Mouse (Mus musculus) layer of hippocampus, adult 2 months (tissue): ENCODE data around the gene Tomm70a. TPM values are rescaled to one million over a fixed set of nuclear protein-coding genes. Genes with fewer than 3 reads are reported as not detected.
A peak's percentile ranks its signal among the peaks of the same experiment; 100 is the strongest.
"Not testable (repeated sequence)": the region's sequence is repeated elsewhere in the genome, so short reads cannot be mapped to it uniquely, and the experiment has no call there.

Experiments used
- DNase-seq, 2 experiments: peaks; one replicate each; pipeline ENCODE4 v3.0.0; 2022; ENCODE audit warnings: low spot score in 2 of 2
- H3K27ac ChIP-seq: fragments of 200-600 bp; 2 replicates; pipeline ENCODE4 v1.8.1; 2022
- H3K4me3 ChIP-seq: fragments of 200-600 bp; 2 replicates; pipeline ENCODE4 v1.8.1; 2022; ENCODE audit warnings: mild to moderate bottlenecking
- CTCF ChIP-seq: fragments of 200-600 bp; conservative IDR thresholded peaks from 2 replicates; pipeline ENCODE4 v1.8.1; 2022; ENCODE audit warnings: antibody characterized with exemption, mild to moderate bottlenecking, moderate library complexity
- total RNA-seq, 2 experiments: library from RNA; stranded (reverse); gene quantifications; 2 replicates each; pipeline ENCODE4 v1.2.3; 2021

Gene Tomm70a
- total RNA-seq, 2 experiments from 2014 or later = 93.9 to 98.1 TPM

DNA sequence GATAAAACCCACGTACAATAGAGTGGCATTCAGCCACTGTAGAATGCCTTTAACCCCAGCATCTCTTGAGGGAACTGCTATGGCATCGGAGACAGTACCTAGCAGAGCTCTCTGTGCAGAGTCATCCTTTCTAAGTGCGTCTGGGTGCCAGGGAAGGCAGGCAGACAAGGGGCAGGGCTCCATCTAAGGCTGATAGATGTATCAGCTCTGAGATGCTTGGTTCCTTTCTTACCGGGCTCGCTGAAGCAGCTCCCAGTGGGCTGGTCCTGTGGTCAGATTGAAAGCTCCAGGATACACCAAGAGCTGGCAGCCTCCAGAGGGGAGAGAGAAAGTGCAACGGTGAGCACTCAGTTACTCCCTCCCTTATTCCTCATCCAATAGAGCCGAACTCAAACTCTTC, 38.3 kb downstream of the Tomm70a start:
- H3K4me3 ChIP-seq = no peak overlapping the region
- no peak for TF ChIP-seq CTCF
- no peak for DNase-seq

DNA sequence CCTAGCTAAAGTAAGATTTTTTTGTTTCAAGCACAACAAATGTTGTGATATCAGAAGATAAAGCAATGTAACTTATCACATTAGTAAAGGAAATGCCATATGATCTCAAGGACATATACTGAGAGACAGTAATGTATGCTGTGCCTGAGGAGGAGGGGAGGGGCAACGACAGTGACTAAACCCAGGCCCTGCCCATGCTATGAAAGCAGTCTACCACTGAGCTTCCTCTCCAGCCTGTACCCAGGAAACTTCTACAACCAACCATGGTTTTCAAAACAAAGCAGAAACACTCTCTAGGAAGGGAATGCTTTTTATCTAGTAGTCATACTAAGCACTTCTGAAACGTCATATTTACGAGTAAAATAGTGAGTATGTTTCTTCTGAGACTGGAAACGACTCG, 41.3 kb downstream of the Tomm70a start:
- Histone ChIP-seq H3K4me3 (no peak overlapping the region), H3K27ac (no peak overlapping the region)
- no peak for DNase-seq
- no peak for TF ChIP-seq CTCF

More for the DNA sequence above, 38.3 kb downstream of the Tomm70a start:
- no peak overlapping the region for H3K27ac ChIP-seq

DNA sequence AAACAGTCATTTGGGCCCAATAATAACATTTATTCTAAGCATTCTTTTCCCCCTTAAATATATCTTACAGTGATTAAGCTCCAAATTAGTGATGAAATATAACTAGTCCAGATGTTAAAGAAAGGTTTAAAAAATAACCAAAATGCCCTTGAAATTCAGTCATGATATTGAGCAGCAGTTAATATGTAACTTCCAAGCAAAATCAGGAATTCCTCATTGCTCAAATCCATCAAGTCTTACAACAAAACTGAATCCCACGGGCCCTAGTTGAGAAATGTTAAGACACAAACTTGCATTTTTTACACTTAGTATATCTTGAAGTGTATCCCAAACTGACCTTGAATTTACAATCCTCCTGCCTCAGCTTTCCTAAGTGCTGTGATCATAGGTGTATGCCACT, 42.2 kb downstream of the Tomm70a start:
- no peak overlapping the region for H3K27ac ChIP-seq
- DNase-seq = no peak
- H3K4me3 ChIP-seq = no peak overlapping the region
- no peak for TF ChIP-seq CTCF

DNA sequence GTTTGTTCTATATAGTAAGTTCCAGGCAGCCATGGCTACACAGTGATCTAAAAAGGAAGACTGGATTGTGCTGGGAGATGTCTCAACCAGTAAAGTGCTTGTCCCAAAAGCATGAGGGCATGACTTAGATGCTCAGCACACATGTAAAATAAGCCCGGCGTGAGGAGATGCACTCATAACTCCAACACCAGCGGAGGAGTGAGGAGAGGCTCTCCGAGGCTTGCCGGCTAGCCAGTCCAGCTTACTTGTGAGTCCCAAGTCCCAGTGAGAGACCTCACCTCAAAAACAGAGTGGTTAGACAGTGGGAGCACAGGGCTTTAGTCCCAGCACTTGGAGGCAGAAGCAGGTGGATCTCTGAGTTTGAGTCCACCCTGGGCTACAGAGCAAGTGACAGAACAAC, 43.7 kb downstream of the Tomm70a start:
- Histone ChIP-seq H3K27ac (no peak overlapping the region), H3K4me3 (no peak overlapping the region)
- TF ChIP-seq CTCF = no peak
- no peak for DNase-seq

DNA sequence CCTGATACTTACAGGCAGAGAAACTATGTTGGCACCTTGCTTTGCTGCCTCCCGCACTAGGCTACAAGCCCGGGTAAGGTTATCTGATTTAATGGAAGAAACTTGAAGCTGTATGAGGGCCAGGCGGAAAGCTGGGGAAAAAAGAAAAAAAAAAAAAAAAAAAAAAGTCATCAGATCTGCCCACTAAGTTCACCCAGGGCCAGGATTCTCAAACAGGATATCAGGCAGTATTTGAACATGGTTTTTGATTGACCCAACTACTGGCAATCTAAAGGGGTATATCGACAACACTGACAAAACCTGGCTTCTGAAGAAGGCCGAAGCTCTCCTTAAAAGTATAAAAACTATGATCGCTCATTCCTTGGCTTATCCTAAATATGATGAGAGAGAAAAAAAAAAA, 44.6 kb downstream of the Tomm70a start:
- Histone ChIP-seq H3K27ac (no peak overlapping the region), H3K4me3 (no peak overlapping the region; the same call in 1 of the 2 replicates)
- DNase-seq = no peak
- TF ChIP-seq CTCF = no peak

DNA sequence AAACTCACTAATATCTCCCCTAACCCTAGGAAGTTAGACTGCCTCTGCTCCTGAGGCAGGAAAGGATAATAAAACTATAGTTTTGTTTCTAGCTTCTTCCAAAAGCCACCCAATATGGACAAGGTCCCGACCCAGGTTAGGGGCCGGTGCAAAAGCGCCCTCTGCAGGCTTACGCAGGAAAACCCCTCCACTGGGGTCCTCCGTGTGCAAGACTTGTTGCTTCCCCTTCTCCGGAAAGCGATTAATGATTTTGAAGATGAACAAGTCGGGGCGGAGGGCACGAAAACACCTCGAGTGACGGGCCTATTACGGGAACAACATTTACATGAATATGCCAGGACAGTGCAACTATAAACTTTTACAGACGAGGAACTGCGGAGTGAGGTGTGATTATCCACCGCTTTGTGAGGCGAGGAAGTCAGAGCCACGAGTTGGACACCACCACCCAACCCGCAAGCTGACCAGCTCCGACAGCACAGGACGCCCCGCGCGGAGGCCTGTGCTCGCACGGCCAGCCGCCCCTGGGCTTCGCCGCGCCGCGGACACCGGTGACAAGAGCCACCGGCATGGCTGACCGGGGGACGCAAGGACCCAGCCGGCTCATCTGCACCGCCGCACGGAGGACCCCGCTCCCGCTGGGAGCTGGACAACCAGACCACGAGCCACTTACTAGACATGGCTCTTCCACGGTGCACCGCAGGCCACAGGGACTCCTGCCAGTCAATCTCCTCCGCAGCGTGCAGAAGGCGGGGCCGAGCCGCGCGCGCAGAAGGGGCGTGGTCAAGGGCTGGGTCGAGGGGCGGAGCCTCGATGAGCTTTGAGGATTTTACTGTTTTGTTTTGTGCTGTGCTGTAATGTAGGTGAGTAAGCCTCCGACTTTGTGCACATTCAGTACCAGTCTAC, 45.4 kb downstream of the Tomm70a start, which contains the start of gene Nit2:
Gene Nit2, minus strand, starts transcription at position 731 of the 903 bp plus-strand sequence.
- H3K27ac ChIP-seq = peak within 1 kb of the TSS; percentile 89
- peak; percentile 92 for TF ChIP-seq CTCF
- H3K4me3 ChIP-seq = peak within 1 kb of the TSS; percentile 85
- peak; percentile 94 for DNase-seq

DNA sequence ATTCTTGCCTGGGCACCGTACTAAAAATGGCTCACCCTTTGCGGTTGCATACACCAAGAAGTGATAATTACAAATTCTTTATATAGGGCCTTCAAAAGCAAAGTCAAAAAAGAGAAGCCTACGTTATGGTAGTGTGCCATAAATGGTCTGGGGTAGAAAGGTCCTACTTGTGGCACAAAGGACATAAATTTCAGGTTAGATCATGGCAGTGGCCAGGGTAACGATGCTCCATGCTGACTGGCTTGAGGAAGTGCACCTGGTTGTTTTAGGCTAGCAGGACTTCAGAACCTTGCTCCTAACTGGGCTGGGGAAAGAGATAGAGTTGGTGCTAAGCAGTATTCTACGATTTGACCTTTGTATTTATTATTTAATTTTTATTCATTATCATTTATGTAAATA, 46.0 kb downstream of the Tomm70a start:
- peak in 1 of 2 experiments; percentile 24 for DNase-seq
- Histone ChIP-seq H3K27ac (peak overlapping the region; percentile 89), H3K4me3 (peak overlapping the region; percentile 85)
- no peak for TF ChIP-seq CTCF

DNA sequence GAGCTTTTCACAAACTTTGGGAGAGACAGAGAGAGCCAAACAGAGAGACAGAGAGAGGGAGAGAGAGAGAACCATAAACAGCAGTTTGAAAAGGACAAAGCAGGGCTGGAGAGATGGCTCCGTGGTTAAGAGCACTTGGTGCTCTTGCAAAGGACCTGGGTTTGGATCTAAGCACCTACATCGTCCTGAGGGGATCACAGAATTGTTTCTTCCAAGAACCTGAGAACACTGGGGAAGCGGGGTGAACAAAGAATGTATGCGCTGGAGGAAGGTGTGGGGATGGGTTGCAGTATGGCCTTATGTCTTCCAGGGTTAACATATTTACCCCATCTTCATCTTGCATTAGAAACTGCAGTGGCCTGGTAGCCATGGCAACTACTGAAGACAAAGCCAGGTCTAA, 46.7 kb downstream of the Tomm70a start:
- Histone ChIP-seq H3K27ac (0 out of 2 replicates have a peak overlapping the region, but pooled peaks have one; percentile 89), H3K4me3 (no peak overlapping the region)
- TF ChIP-seq CTCF = no peak
- no peak for DNase-seq

DNA sequence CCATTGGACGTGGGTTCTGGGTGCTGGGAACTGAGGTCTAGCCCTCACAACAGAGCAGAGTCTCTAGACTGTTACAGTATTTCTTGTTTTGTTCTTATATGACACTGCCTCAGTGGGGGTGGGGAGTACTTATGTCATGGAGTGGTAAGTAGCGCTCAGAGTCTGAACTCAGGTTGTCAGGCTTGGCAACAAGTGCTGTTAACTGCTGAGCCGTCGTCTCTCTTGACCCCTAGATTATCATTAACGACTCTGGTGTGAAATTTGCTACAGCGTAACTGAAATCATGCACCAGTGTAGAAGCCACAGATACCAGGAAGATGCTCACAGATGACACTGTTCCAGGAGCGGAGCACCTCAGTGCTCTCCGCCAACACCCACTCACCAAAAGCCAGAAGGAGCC, 49.7 kb downstream of the Tomm70a start:
- TF ChIP-seq CTCF = no peak
- Histone ChIP-seq H3K4me3 (no peak overlapping the region), H3K27ac (no peak overlapping the region)
- DNase-seq = no peak

DNA sequence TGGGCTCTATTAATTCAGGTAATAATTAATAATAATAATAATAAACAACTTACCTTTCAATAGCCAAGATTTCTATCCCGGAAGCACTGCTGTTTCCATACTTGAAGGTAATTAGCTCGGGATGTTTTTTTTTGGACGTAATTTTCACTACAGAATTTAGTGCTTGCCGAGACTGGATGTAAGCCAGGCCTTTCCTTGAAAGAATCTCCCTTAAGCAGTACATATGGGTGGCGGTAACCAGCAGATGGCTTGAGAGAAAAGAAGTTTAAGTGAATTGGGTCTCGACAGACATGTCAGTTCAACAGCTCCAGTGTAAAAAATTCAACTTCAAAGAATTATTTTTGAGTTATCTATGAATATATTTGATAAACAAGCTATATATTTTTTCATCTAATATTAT, 50.1 kb downstream of the Tomm70a start:
- no peak overlapping the region for H3K27ac ChIP-seq
- DNase-seq = no peak
- H3K4me3 ChIP-seq = no peak overlapping the region
- TF ChIP-seq CTCF = no peak

DNA sequence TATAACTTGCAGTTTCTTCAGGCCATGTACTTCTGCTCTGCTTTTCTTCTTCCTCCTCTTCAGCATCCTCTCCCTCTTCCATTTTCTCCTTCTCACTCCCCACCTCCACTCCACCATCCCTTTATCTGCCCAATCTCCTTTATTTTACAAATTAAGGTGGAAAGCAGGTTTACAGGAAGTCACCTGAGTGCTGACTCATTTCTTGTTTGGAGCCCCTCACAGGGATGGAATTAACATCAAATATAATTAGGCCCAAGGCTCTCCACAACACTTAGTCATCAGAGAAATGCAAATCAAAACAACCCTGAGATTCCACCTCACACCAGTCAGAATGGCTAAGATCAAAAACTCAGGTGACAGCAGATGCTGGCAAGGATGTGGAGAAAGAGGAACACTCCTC, 53.0 kb downstream of the Tomm70a start:
- DNase-seq, H3K4me3 ChIP-seq, H3K27ac ChIP-seq: not testable (repeated sequence)

DNA sequence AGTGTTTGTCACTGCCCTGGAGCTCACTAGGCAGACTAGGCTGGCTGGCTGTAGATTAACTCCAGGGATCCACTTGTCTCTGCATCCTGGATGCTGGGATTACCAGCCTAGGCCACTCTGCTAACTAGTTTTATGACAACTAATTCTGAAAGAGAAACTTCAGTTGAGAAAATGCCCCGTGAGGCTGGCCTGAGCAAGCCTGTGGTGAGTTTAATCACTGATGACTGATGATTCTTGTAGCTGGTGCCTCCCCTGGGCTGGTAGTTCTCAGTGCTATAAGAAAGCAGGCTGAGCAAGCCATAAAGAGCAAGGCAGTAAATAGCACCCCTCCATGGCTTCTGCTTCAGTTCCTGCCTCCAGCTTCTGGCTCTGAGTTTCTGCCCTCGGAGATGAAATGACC, 54.2 kb downstream of the Tomm70a start:
- no peak for TF ChIP-seq CTCF
- Histone ChIP-seq H3K27ac (no peak overlapping the region), H3K4me3 (no peak overlapping the region)
- DNase-seq = no peak

DNA sequence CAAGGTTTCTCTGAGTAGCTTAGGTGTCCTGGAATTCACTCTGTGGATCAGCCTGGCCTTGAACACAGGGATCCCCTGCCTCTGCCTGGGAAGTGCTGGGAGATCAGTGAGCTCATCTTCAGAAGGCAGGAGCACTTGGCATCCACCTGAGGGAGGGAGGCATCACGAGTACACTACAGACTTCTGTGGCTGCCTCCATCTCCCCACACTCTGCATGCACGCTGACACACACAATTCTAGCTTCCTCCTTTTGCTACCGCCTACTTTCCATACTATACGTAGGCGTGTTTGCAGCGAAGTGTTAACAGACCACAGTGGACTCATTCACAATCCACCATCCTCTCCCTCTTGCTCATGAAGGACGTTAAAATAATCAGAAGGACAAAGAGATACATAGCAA, 54.8 kb downstream of the Tomm70a start:
- H3K4me3 ChIP-seq = no peak overlapping the region
- no peak for DNase-seq
- no peak overlapping the region for H3K27ac ChIP-seq
- no peak for TF ChIP-seq CTCF

DNA sequence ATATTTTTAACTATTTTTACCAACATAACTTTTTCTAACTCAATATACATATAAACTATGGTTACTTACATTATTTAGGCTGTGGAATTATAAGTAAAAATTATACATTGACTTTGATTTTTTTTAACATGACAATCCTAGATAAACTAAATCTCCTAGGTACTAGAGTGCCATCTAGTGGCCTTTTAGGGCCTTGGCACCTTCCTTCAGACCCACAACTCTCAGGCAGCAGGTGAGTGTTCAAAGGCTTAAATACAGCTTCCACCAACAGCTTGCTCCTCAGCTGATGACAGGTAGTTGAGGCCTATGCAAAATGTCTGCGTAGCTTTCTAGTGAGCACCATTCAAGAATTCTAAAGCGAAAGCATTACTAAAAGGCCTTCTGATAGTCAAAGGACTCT, 55.8 kb downstream of the Tomm70a start:
- peak; percentile 95 for TF ChIP-seq CTCF
- no peak overlapping the region for H3K4me3 ChIP-seq
- H3K27ac ChIP-seq = no peak overlapping the region
- DNase-seq = peak; percentile 20 to 49
